Mouse (Mus musculus): Measurements from ENCODE around the gene Ptprj.
A peak's percentile ranks its signal among the peaks of the same experiment; 100 is the strongest.

Ptprj gene

GRCm38 (mm10) chr2:90525807-90526206, 54.6 kb downstream of the Ptprj start:
- DNase-seq (ENCODE audit: low spot score in 2 of 2), result no peak

GRCm38 (mm10) chr2:90522455-90522854, 58.0 kb downstream of the Ptprj start:
- no peak for DNase-seq (ENCODE audit: low spot score in 2 of 2)

- no peak for DNase-seq (ENCODE audit: low spot score in 2 of 2)
Measured at GRCm38 (mm10) chr2:90521909-90522308, 58.5 kb downstream of the Ptprj start.

- no peak for DNase-seq (ENCODE audit: low spot score in 2 of 2)
Measured at GRCm38 (mm10) chr2:90518296-90518695, 62.2 kb downstream of the Ptprj start.

- no peak for DNase-seq (ENCODE audit: low spot score in 2 of 2)
Measured at GRCm38 (mm10) chr2:90514969-90515368, 65.5 kb downstream of the Ptprj start.

GRCm38 (mm10) chr2:90509268-90509667, 71.2 kb downstream of the Ptprj start:
- no peak for DNase-seq (ENCODE audit: low spot score in 2 of 2)

GRCm38 (mm10) chr2:90506143-90506542, 74.3 kb downstream of the Ptprj start:
- no peak for DNase-seq (ENCODE audit: low spot score in 2 of 2)

- peak; percentile 75 to 81 for DNase-seq (ENCODE audit: low spot score in 2 of 2)
Measured at GRCm38 (mm10) chr2:90504731-90505171, 75.7 kb downstream of the Ptprj start.

- no peak for DNase-seq (ENCODE audit: low spot score in 2 of 2)
Measured at GRCm38 (mm10) chr2:90503182-90503833, 77.1 kb downstream of the Ptprj start.

GRCm38 (mm10) chr2:90502738-90503137, 77.7 kb downstream of the Ptprj start:
- DNase-seq (ENCODE audit: low spot score in 2 of 2), result no peak

GRCm38 (mm10) chr2:90501708-90502107, 78.7 kb downstream of the Ptprj start:
- no peak for DNase-seq (ENCODE audit: low spot score in 2 of 2)

- no peak for DNase-seq (ENCODE audit: low spot score in 2 of 2)
Measured at GRCm38 (mm10) chr2:90500892-90501291, 79.6 kb downstream of the Ptprj start.

- no peak for DNase-seq (ENCODE audit: low spot score in 2 of 2)
Measured at GRCm38 (mm10) chr2:90499002-90499401, 81.4 kb downstream of the Ptprj start.

- DNase-seq (ENCODE audit: low spot score in 2 of 2), result no peak
Measured at GRCm38 (mm10) chr2:90497551-90497950, 82.9 kb downstream of the Ptprj start.

- DNase-seq (ENCODE audit: low spot score in 2 of 2), result no peak
Measured at GRCm38 (mm10) chr2:90496680-90497074, 83.8 kb downstream of the Ptprj start.

- DNase-seq (ENCODE audit: low spot score in 2 of 2), result no peak
Measured at GRCm38 (mm10) chr2:90496012-90496679, 84.3 kb downstream of the Ptprj start.

- DNase-seq (ENCODE audit: low spot score in 2 of 2), result peak; percentile 51 to 73
Measured at GRCm38 (mm10) chr2:90490279-90491046, 90.0 kb downstream of the Ptprj start.

- DNase-seq (ENCODE audit: low spot score in 2 of 2), result no peak
Measured at GRCm38 (mm10) chr2:90489839-90490238, 90.6 kb downstream of the Ptprj start.

GRCm38 (mm10) chr2:90488690-90489590, 91.5 kb downstream of the Ptprj start:
- no peak for DNase-seq (ENCODE audit: low spot score in 2 of 2)

- peak; percentile 41 to 61 for DNase-seq (ENCODE audit: low spot score in 2 of 2)
Measured at GRCm38 (mm10) chr2:90487471-90488238, 92.8 kb downstream of the Ptprj start.

- no peak for DNase-seq (ENCODE audit: low spot score in 2 of 2)
Measured at GRCm38 (mm10) chr2:90486226-90486755, 94.2 kb downstream of the Ptprj start.

Data from natural killer cell, adult 2 months (primary cell).